8 mouse cellular contexts compared by ENCODE assay signal in the genomic region with DNA sequence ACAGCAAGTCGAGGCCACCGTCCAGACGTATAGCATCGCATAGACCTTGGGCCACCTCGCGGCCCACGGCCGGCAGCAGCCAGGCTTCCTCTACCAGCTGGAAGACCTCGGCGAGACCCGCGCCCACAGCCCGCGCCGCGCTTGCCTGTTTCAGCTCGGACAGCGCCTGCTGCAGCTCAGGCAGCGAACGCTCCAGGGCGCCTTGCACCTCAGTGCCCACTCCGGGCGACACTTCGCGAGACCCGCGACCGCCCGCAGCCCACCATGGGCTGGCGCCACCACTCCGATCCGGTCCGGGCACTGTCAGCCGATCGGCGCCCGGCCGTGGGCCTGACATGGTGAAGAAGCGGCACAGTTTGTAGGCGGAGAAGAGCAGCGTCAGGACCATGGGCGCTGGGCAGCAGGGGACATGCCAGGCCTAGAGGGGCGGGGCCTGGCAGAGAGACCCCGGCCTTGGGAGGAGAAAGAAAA. TPM values are rescaled to one million over a fixed set of nuclear protein-coding genes. Genes with fewer than 3 reads are reported as not detected.
DNase-seq lines count a peak whose midpoint lies in the region; ATAC-seq lines count a peak whose summit lies in the region.

No protein-coding gene starts in this region.

- no peaks in the 10 kb centered on the region for H3K36me3 ChIP-seq in kidney, embryonic 14.5 days (ENCODE audit: control insufficient read depth, insufficient read depth, low read length)
- no peaks in the 10 kb centered on the region for H3K36me3 ChIP-seq in forebrain, embryonic 11.5 days (ENCODE audit: control insufficient read depth, insufficient read depth, low read length)
- no peaks in the 10 kb centered on the region for H3K36me3 ChIP-seq in kidney, embryonic 15.5 days
- no peaks in the 10 kb centered on the region for H3K36me3 ChIP-seq in lung, embryonic 16.5 days (ENCODE audit: control insufficient read depth, insufficient read depth, low read length)

- H3K4me1 ChIP-seq in kidney, embryonic 14.5 days (ENCODE audit: control insufficient read depth, insufficient read depth, low read length) = 0 out of 2 replicates have a peak, but pooled peaks cover 6% of the 10 kb centered on the region
- H3K4me1 ChIP-seq in forebrain, embryonic 11.5 days (replicated peaks; ENCODE audit: control insufficient read depth, insufficient read depth, low read length) = no peaks in the 10 kb centered on the region; the same call in 1 of the 2 replicates
- peaks cover 16% of the 10 kb centered on the region for H3K4me1 ChIP-seq in kidney, embryonic 15.5 days
- H3K4me1 ChIP-seq in lung, embryonic 16.5 days (replicated peaks; ENCODE audit: control insufficient read depth, insufficient read depth, low read length) = peaks cover 8% of the 10 kb centered on the region

- H3K4me2 ChIP-seq in kidney, embryonic 14.5 days (replicated peaks; ENCODE audit: low read depth, low read length) = peak overlapping the region; percentile 98
- peak overlapping the region; percentile 98 for H3K4me2 ChIP-seq in forebrain, embryonic 11.5 days (ENCODE audit: low read depth, low read length, severe bottlenecking)
- H3K4me2 ChIP-seq in kidney, embryonic 15.5 days = peak overlapping the region; percentile 99
- H3K4me2 ChIP-seq in lung, embryonic 16.5 days (ENCODE audit: low read depth, low read length) = peak overlapping the region; percentile 99

- WGBS in kidney, embryonic 14.5 days = under 1% methylated on average over 44 of the region's 44 CpGs
- under 1% methylated on average over 44 of the region's 44 CpGs for WGBS in forebrain, embryonic 11.5 days
- under 1% methylated on average over 44 of the region's 44 CpGs for WGBS in kidney, embryonic 15.5 days
- under 1% methylated on average over 44 of the region's 44 CpGs for WGBS in lung, embryonic 16.5 days

- H3K9ac ChIP-seq in kidney, embryonic 14.5 days (ENCODE audit: low read depth, low read length) = peak overlapping the region; percentile 34; the same call in 1 of the 2 replicates
- H3K9ac ChIP-seq in forebrain, embryonic 11.5 days (ENCODE audit: low read length) = peak overlapping the region; percentile 75
- H3K9ac ChIP-seq in kidney, embryonic 15.5 days = peak overlapping the region; percentile 43
- 0 out of 2 replicates have a peak overlapping the region, but pooled peaks have one; percentile 11 for H3K9ac ChIP-seq in lung, embryonic 16.5 days (ENCODE audit: low read length)

- H3K27ac ChIP-seq in kidney, embryonic 14.5 days (ENCODE audit: low read depth, low read length) = no peak overlapping the region
- H3K27ac ChIP-seq in forebrain, embryonic 11.5 days (ENCODE audit: low read depth, low read length) = peak overlapping the region; percentile 70
- no peak overlapping the region for H3K27ac ChIP-seq in kidney, embryonic 15.5 days
- no peak overlapping the region for H3K27ac ChIP-seq in lung, embryonic 16.5 days (ENCODE audit: low read length)

- H3K27me3 ChIP-seq in kidney, embryonic 14.5 days (ENCODE audit: control insufficient read depth, insufficient read depth, low read length) = peaks cover 19% of the 10 kb centered on the region
- H3K27me3 ChIP-seq in forebrain, embryonic 11.5 days (ENCODE audit: control insufficient read depth, insufficient read depth, low read length) = peaks cover 4% of the 10 kb centered on the region; the same call in 1 of the 2 replicates
- peaks cover 79% of the 10 kb centered on the region for H3K27me3 ChIP-seq in kidney, embryonic 15.5 days
- peaks cover 48% of the 10 kb centered on the region for H3K27me3 ChIP-seq in lung, embryonic 16.5 days (ENCODE audit: control insufficient read depth, insufficient read depth, low read depth, low read length)

- peak; percentile 64 for ATAC-seq in kidney, embryonic 14.5 days (ENCODE audit: low FRiP score, low TSS enrichment)
- peak; percentile 77 for ATAC-seq in forebrain, embryonic 11.5 days (replicated peaks; ENCODE audit: low FRiP score)
- ATAC-seq in kidney, embryonic 15.5 days (replicated peaks; ENCODE audit: low FRiP score) = peak; percentile 32
- ATAC-seq in lung, embryonic 16.5 days (ENCODE audit: low read depth) = peak; percentile 21; the same call in 1 of the 2 replicates
- ATAC-seq in activated CD4-positive, CD25-positive, alpha-beta regulatory T cell, adult 4 months = no peak

- no peaks in the 10 kb centered on the region for H3K9me3 ChIP-seq in kidney, embryonic 14.5 days (ENCODE audit: control insufficient read depth, low read length)
- H3K9me3 ChIP-seq in forebrain, embryonic 11.5 days (ENCODE audit: control insufficient read depth, low read length) = no peaks in the 10 kb centered on the region
- no peaks in the 10 kb centered on the region for H3K9me3 ChIP-seq in kidney, embryonic 15.5 days (replicated peaks)
- no peaks in the 10 kb centered on the region for H3K9me3 ChIP-seq in lung, embryonic 16.5 days (ENCODE audit: control insufficient read depth, low read length)

- peak overlapping the region; percentile 57 for H3K4me3 ChIP-seq in kidney, embryonic 14.5 days (ENCODE audit: low read length)
- H3K4me3 ChIP-seq in forebrain, embryonic 11.5 days (ENCODE audit: low read depth, low read length) = peak overlapping the region; percentile 54
- H3K4me3 ChIP-seq in kidney, embryonic 15.5 days (replicated peaks) = peak overlapping the region; percentile 59
- H3K4me3 ChIP-seq in lung, embryonic 16.5 days (ENCODE audit: low read length) = peak overlapping the region; percentile 56

- DNase-seq in kidney, adult 9 months = no peak
- DNase-seq in adrenal gland, postnatal 14 days = peak; percentile 59
- peak; percentile 77 for DNase-seq in forebrain, embryonic 11.5 days (ENCODE audit: low spot score)
- peak; percentile 52 for DNase-seq in right cerebral cortex, postnatal 4 days

RNA-seq across cellular contexts. Expression of gene Sarm1, which starts 0.4 kb away (rescaled TPM):
- polyA plus RNA-seq in kidney, embryonic 14.5 days (2014; fragmentation: Nextera tagmentation; extraction: Ambion mirVana) = 1.4 and 1.7 TPM in 2 replicates
- 3.3 and 4.9 TPM in 2 replicates for total RNA-seq in adrenal gland, postnatal 14 days (2021)
- 18.4 and 24.9 TPM in 2 replicates for polyA plus RNA-seq in forebrain, embryonic 11.5 days (2014; fragmentation: Nextera tagmentation; extraction: Ambion mirVana)
- 1.5 and 1.8 TPM in 2 replicates for polyA plus RNA-seq in kidney, embryonic 15.5 days (2015; fragmentation: Nextera tagmentation; extraction: Ambion mirVana)
- polyA plus RNA-seq in lung, embryonic 16.5 days (2015; fragmentation: Nextera tagmentation; extraction: Ambion mirVana) = 0.97 and 1.2 TPM in 2 replicates
- polyA plus RNA-seq in activated CD4-positive, CD25-positive, alpha-beta regulatory T cell, adult 4 months (2017; shearing (Covaris generic)) = 1 to 10 TPM; 1.0 to 1.7 TPM

RNA-seq across cellular contexts. Expression of gene Vtn, which starts 1.8 kb away (rescaled TPM):
- polyA plus RNA-seq in kidney, embryonic 14.5 days (2014; fragmentation: Nextera tagmentation; extraction: Ambion mirVana) = 0.73 and 0.84 TPM in 2 replicates
- 23.9 and 283 TPM in 2 replicates for total RNA-seq in adrenal gland, postnatal 14 days (2021)
- polyA plus RNA-seq in forebrain, embryonic 11.5 days (2014; fragmentation: Nextera tagmentation; extraction: Ambion mirVana) = 36.3 and 38.6 TPM in 2 replicates
- 4.5 and 8.1 TPM in 2 replicates for polyA plus RNA-seq in kidney, embryonic 15.5 days (2015; fragmentation: Nextera tagmentation; extraction: Ambion mirVana)
- polyA plus RNA-seq in lung, embryonic 16.5 days (2015; fragmentation: Nextera tagmentation; extraction: Ambion mirVana) = 1.5 and 14.5 TPM in 2 replicates
- not detected for polyA plus RNA-seq in activated CD4-positive, CD25-positive, alpha-beta regulatory T cell, adult 4 months (2017; shearing (Covaris generic))

RNA-seq across cellular contexts. Expression of gene Sebox, which starts 6.1 kb away (rescaled TPM):
- polyA plus RNA-seq in kidney, embryonic 14.5 days (2014; fragmentation: Nextera tagmentation; extraction: Ambion mirVana) = not detected in 2 replicates
- not detected in 2 replicates for total RNA-seq in adrenal gland, postnatal 14 days (2021)
- polyA plus RNA-seq in forebrain, embryonic 11.5 days (2014; fragmentation: Nextera tagmentation; extraction: Ambion mirVana) = not detected in 2 replicates
- polyA plus RNA-seq in kidney, embryonic 15.5 days (2015; fragmentation: Nextera tagmentation; extraction: Ambion mirVana) = not detected in 2 replicates
- polyA plus RNA-seq in lung, embryonic 16.5 days (2015; fragmentation: Nextera tagmentation; extraction: Ambion mirVana) = not detected in 2 replicates
- not detected for polyA plus RNA-seq in activated CD4-positive, CD25-positive, alpha-beta regulatory T cell, adult 4 months (2017; shearing (Covaris generic))

RNA-seq across cellular contexts. Expression of gene Tmem199, which starts 14.9 kb away (rescaled TPM):
- 61.2 and 63.6 TPM in 2 replicates for polyA plus RNA-seq in kidney, embryonic 14.5 days (2014; fragmentation: Nextera tagmentation; extraction: Ambion mirVana)
- 26.3 and 29.6 TPM in 2 replicates for total RNA-seq in adrenal gland, postnatal 14 days (2021)
- 77.1 and 77.2 TPM in 2 replicates for polyA plus RNA-seq in forebrain, embryonic 11.5 days (2014; fragmentation: Nextera tagmentation; extraction: Ambion mirVana)
- 56.7 and 57.1 TPM in 2 replicates for polyA plus RNA-seq in kidney, embryonic 15.5 days (2015; fragmentation: Nextera tagmentation; extraction: Ambion mirVana)
- polyA plus RNA-seq in lung, embryonic 16.5 days (2015; fragmentation: Nextera tagmentation; extraction: Ambion mirVana) = 44.9 and 48.3 TPM in 2 replicates
- 10 to 100 TPM; 47.9 to 58.6 TPM for polyA plus RNA-seq in activated CD4-positive, CD25-positive, alpha-beta regulatory T cell, adult 4 months (2017; shearing (Covaris generic))

RNA-seq across cellular contexts. Expression of gene Poldip2, which starts 14.9 kb away (rescaled TPM):
- 122 and 161 TPM in 2 replicates for polyA plus RNA-seq in kidney, embryonic 14.5 days (2014; fragmentation: Nextera tagmentation; extraction: Ambion mirVana)
- 177 and 186 TPM in 2 replicates for total RNA-seq in adrenal gland, postnatal 14 days (2021)
- 144 and 155 TPM in 2 replicates for polyA plus RNA-seq in forebrain, embryonic 11.5 days (2014; fragmentation: Nextera tagmentation; extraction: Ambion mirVana)
- 169 and 171 TPM in 2 replicates for polyA plus RNA-seq in kidney, embryonic 15.5 days (2015; fragmentation: Nextera tagmentation; extraction: Ambion mirVana)
- polyA plus RNA-seq in lung, embryonic 16.5 days (2015; fragmentation: Nextera tagmentation; extraction: Ambion mirVana) = 142 TPM in 2 replicates
- 10 to 100 TPM; 11.2 to 12.9 TPM for polyA plus RNA-seq in activated CD4-positive, CD25-positive, alpha-beta regulatory T cell, adult 4 months (2017; shearing (Covaris generic))

Comparison
In these comparisons a context has a peak if more than half of its experiments do, and no peak if none do; other contexts are left out.
1. H3K9ac ChIP-seq: peak in every context shown above with its lines; median percentile 75 in forebrain, embryonic 11.5 days; 43 in kidney, embryonic 15.5 days; 34 in kidney, embryonic 14.5 days; 11 in lung, embryonic 16.5 days.